Mouse (Mus musculus) induced T-regulatory cell, adult 2 months (primary cell): Measurements from ENCODE around the gene Wdr54.
A peak's percentile ranks its signal among the peaks of the same experiment; 100 is the strongest.

ENCODE experiments used
- DNase-seq: peaks from one replicate; pipeline ENCODE4 v3.0.0-alpha.2; 2012; ENCODE audit warnings: low read depth

Gene Wdr54

GRCm38 (mm10) chr6:83156259-83156684 lies at the start of gene Wdr54, which contains the start of gene 1700003E16Rik:
Wdr54 (minus strand) TSS chr6:83156397.
1700003E16Rik (plus strand) TSS chr6:83156404.
- DNase-seq, result peak; percentile 76

GRCm38 (mm10) chr6:83205851-83206250 lies 49.7 kb upstream of the Wdr54 start:
- DNase-seq, result no peak

GRCm38 (mm10) chr6:83203320-83203719 lies 47.1 kb upstream of the Wdr54 start:
- no peak for DNase-seq

GRCm38 (mm10) chr6:83197345-83198004 lies 41.3 kb upstream of the Wdr54 start:
- no peak for DNase-seq

GRCm38 (mm10) chr6:83193571-83193970 lies 37.4 kb upstream of the Wdr54 start:
- DNase-seq, result no peak

- no peak for DNase-seq
These were observed 30.7 kb upstream of the Wdr54 start for GRCm38 (mm10) chr6:83186946-83187345.

- peak; percentile 73 for DNase-seq
These were observed 30.0 kb upstream of the Wdr54 start for GRCm38 (mm10) chr6:83185895-83186861.

GRCm38 (mm10) chr6:83184858-83185435 lies 28.8 kb upstream of the Wdr54 start:
- DNase-seq, result peak; percentile 40

GRCm38 (mm10) chr6:83180605-83181004 lies 24.4 kb upstream of the Wdr54 start:
- DNase-seq, result no peak

- no peak for DNase-seq
These were observed 23.4 kb upstream of the Wdr54 start for GRCm38 (mm10) chr6:83179390-83180117.

- DNase-seq, result no peak
These were observed 19.8 kb upstream of the Wdr54 start for GRCm38 (mm10) chr6:83175996-83176395.

GRCm38 (mm10) chr6:83172240-83172920 lies 16.2 kb upstream of the Wdr54 start:
- DNase-seq, result no peak

- no peak for DNase-seq
These were observed 14.9 kb upstream of the Wdr54 start for GRCm38 (mm10) chr6:83171063-83171462.

- DNase-seq, result no peak
These were observed 13.7 kb upstream of the Wdr54 start for GRCm38 (mm10) chr6:83169872-83170271.

GRCm38 (mm10) chr6:83166243-83166630 lies 10.0 kb upstream of the Wdr54 start:
- peak; percentile 64 for DNase-seq

- DNase-seq, result peak; percentile 98
These were observed 9.5 kb upstream of the Wdr54 start, which contains the start of gene Dctn1 for GRCm38 (mm10) chr6:83165607-83166242. Dctn1 (plus strand) TSS chr6:83165920.

GRCm38 (mm10) chr6:83165026-83165606 lies 8.9 kb upstream of the Wdr54 start:
- no peak for DNase-seq

- peak; percentile 86 for DNase-seq
These were observed 6.5 kb upstream of the Wdr54 start for GRCm38 (mm10) chr6:83162701-83163100.

GRCm38 (mm10) chr6:83161921-83162641 lies 5.9 kb upstream of the Wdr54 start:
- DNase-seq, result no peak

- DNase-seq, result peak; percentile 14
These were observed 5.2 kb upstream of the Wdr54 start for GRCm38 (mm10) chr6:83161442-83161841.
